Mouse (Mus musculus) kidney, embryonic 14.5 days (tissue): Measurements from ENCODE around the gene Ip6k1. TPM values are rescaled to one million over a fixed set of nuclear protein-coding genes. Genes with fewer than 3 reads are reported as not detected.

Source experiments
- ATAC-seq: fragments of 200-750 bp; cut with Nextera tagmentation; 2 replicates; pipeline ENCODE4 v1.8.0; 2017; ENCODE audit warnings: moderate number of reproducible peaks, mild to moderate bottlenecking, moderate TSS enrichment, moderate library complexity; ENCODE audit not compliant: low FRiP score, low TSS enrichment
- H3K27ac ChIP-seq: fragments of 300-500 bp; sonication (generic); 2 replicates; pipeline ENCODE4 v1.5.1; 2014; ENCODE audit warnings: low read depth, mild to moderate bottlenecking, low read length, moderate library complexity, mixed read lengths
- H3K27me3 ChIP-seq: fragments of 300-500 bp; sonication (generic); 2 replicates; pipeline ENCODE4 v1.6.1; 2014; ENCODE audit warnings: mild to moderate bottlenecking, low read length; ENCODE audit not compliant: control insufficient read depth, insufficient read depth
- H3K36me3 ChIP-seq: fragments of 300-500 bp; sonication (generic); 2 replicates; pipeline ENCODE4 v1.6.1; 2014; ENCODE audit warnings: low read length, mixed read lengths; ENCODE audit not compliant: control insufficient read depth, insufficient read depth
- H3K4me1 ChIP-seq: fragments of 300-500 bp; sonication (generic); 2 replicates; pipeline ENCODE4 v1.6.1; 2014; ENCODE audit warnings: low read length, mixed read lengths; ENCODE audit not compliant: control insufficient read depth, insufficient read depth
- H3K4me2 ChIP-seq: fragments of 300-500 bp; sonication (generic); replicated peaks from 2 replicates; pipeline ENCODE4 v1.6.1; 2014; ENCODE audit warnings: low read depth, mild to moderate bottlenecking, low read length
- H3K4me3 ChIP-seq: fragments of 300-500 bp; sonication (generic); 2 replicates; pipeline ENCODE4 v1.5.1; 2014; ENCODE audit warnings: mild to moderate bottlenecking, low read length
- H3K9ac ChIP-seq: fragments of 300-500 bp; sonication (generic); 2 replicates; pipeline ENCODE4 v1.6.1; 2014; ENCODE audit warnings: low read depth, mild to moderate bottlenecking, low read length, moderate library complexity
- H3K9me3 ChIP-seq: fragments of 300-500 bp; sonication (generic); 2 replicates; pipeline ENCODE4 v1.6.1; 2016; ENCODE audit warnings: low read length; ENCODE audit not compliant: control insufficient read depth
- WGBS: fragments of 180-500 bp; shearing (Covaris S2); extraction: QIAGEN DNeasy Blood & Tissue Kit; methylation state at CpG from one replicate; pipeline ENCODE4 v1.1.7; 2014; 5-methylcytosine and 5-hydroxymethylcytosine counted together
- polyA plus RNA-seq: library from polyadenylated mRNA; unstranded; fragments of >200 nt; fragmentation: Nextera tagmentation; extraction: Ambion mirVana; gene quantifications from 2 replicates; pipeline ENCODE4 v1.2.1, GENCODE M21; 2014

Gene Ip6k1
- polyA plus RNA-seq, 1 experiment from 2014 or later = 28.4 TPM

- H3K36me3 ChIP-seq = 0 out of 2 replicates have a peak, but pooled peaks cover 2% of the 10 kb centered on the region
- no peaks in the 10 kb centered on the region for H3K9me3 ChIP-seq
- WGBS = 92% methylated on average over 12 of the region's 12 CpGs
- H3K9ac ChIP-seq = no peak overlapping the region
- peaks cover 35% of the 10 kb centered on the region for H3K4me1 ChIP-seq
- H3K4me2 ChIP-seq = no peak overlapping the region
- ATAC-seq = no peak
- H3K27me3 ChIP-seq = no peaks in the 10 kb centered on the region
- no peak overlapping the region for H3K4me3 ChIP-seq
- no peak overlapping the region for H3K27ac ChIP-seq
Observed at GRCm38 (mm10) chr9:107978815-107979214, 23.5 kb upstream of the Ip6k1 start.

- Histone ChIP-seq H3K4me2 (peak overlapping the region; percentile 45), H3K9ac (peak overlapping the region; percentile 79), H3K36me3 (peaks cover 5% of the 10 kb centered on the region; the same call in 1 of the 2 replicates), H3K4me3 (peak overlapping the region; percentile 37), H3K27me3 (no peaks in the 10 kb centered on the region), H3K27ac (peak overlapping the region; percentile 100), H3K9me3 (no peaks in the 10 kb centered on the region), H3K4me1 (peaks cover 38% of the 10 kb centered on the region)
- WGBS = 33% methylated on average over 6 of the region's 7 CpGs
- ATAC-seq = peak; percentile 37; the same call in 1 of the 2 replicates
Observed at GRCm38 (mm10) chr9:107981684-107982605, 20.4 kb upstream of the Ip6k1 start.

- Histone ChIP-seq H3K9ac (peak within 1 kb of the TSS; percentile 79), H3K27ac (peak within 1 kb of the TSS; percentile 100), H3K36me3 (peaks cover 5% of the 10 kb centered on the region; the same call in 1 of the 2 replicates), H3K9me3 (no peaks in the 10 kb centered on the region), H3K4me1 (peaks cover 40% of the 10 kb centered on the region), H3K4me3 (peak within 1 kb of the TSS; percentile 53), H3K27me3 (no peaks in the 10 kb centered on the region), H3K4me2 (peak within 1 kb of the TSS; percentile 45)
- WGBS = 3% methylated on average over 14 of the region's 14 CpGs
- ATAC-seq = peak; percentile 74
Observed at GRCm38 (mm10) chr9:107982681-107983346, 19.5 kb upstream of the Ip6k1 start, which contains the start of gene Gm20661. Gene Gm20661 (plus strand): TSS chr9:107983058.

- Histone ChIP-seq H3K27ac (peak overlapping the region; percentile 100), H3K4me2 (peak overlapping the region; percentile 45), H3K27me3 (no peaks in the 10 kb centered on the region), H3K9me3 (no peaks in the 10 kb centered on the region), H3K9ac (peak overlapping the region; percentile 79; the same call in 1 of the 2 replicates), H3K4me1 (peaks cover 40% of the 10 kb centered on the region), H3K36me3 (peaks cover 5% of the 10 kb centered on the region; the same call in 1 of the 2 replicates), H3K4me3 (peak overlapping the region; percentile 53)
- WGBS = 5% methylated on average over 4 of the region's 4 CpGs
- ATAC-seq = peak; percentile 60
Observed at GRCm38 (mm10) chr9:107983421-107983890, 18.8 kb upstream of the Ip6k1 start.

GRCm38 (mm10) chr9:107984052-107984753 is 18.1 kb upstream of the Ip6k1 start:
- peaks cover 40% of the 10 kb centered on the region for H3K4me1 ChIP-seq
- peak overlapping the region; percentile 45 for H3K4me2 ChIP-seq
- peak overlapping the region; percentile 100 for H3K27ac ChIP-seq
- H3K9me3 ChIP-seq = no peaks in the 10 kb centered on the region
- no peak for ATAC-seq
- H3K27me3 ChIP-seq = no peaks in the 10 kb centered on the region
- WGBS = 34% methylated on average over 19 of the region's 19 CpGs
- peaks cover 5% of the 10 kb centered on the region; the same call in 1 of the 2 replicates for H3K36me3 ChIP-seq
- peak overlapping the region; percentile 53 for H3K4me3 ChIP-seq
- H3K9ac ChIP-seq = peak overlapping the region; percentile 79

GRCm38 (mm10) chr9:107984754-107985055 is 17.6 kb upstream of the Ip6k1 start:
- H3K4me2 ChIP-seq = peak overlapping the region; percentile 45
- WGBS = 32% methylated on average over 9 of the region's 9 CpGs
- peaks cover 5% of the 10 kb centered on the region; the same call in 1 of the 2 replicates for H3K36me3 ChIP-seq
- peaks cover 40% of the 10 kb centered on the region for H3K4me1 ChIP-seq
- no peaks in the 10 kb centered on the region for H3K9me3 ChIP-seq
- H3K27ac ChIP-seq = peak overlapping the region; percentile 100
- H3K27me3 ChIP-seq = no peaks in the 10 kb centered on the region
- H3K9ac ChIP-seq = peak overlapping the region; percentile 79
- ATAC-seq = no peak
- peak overlapping the region; percentile 53 for H3K4me3 ChIP-seq

- Histone ChIP-seq H3K36me3 (peaks cover 3% of the 10 kb centered on the region; the same call in 1 of the 2 replicates), H3K27ac (peak within 1 kb of the TSS; percentile 100), H3K9me3 (no peaks in the 10 kb centered on the region), H3K4me1 (peaks cover 40% of the 10 kb centered on the region), H3K4me2 (peak within 1 kb of the TSS; percentile 45), H3K4me3 (peak within 1 kb of the TSS; percentile 53), H3K27me3 (no peaks in the 10 kb centered on the region), H3K9ac (peak within 1 kb of the TSS; percentile 79)
- 0% methylated on average over 55 of the region's 58 CpGs for WGBS
- ATAC-seq = peak; percentile 64
Observed at GRCm38 (mm10) chr9:107985131-107986119, 16.9 kb upstream of the Ip6k1 start, which contains the start of gene Inka1. Gene Inka1 (minus strand): TSS chr9:107985879.
